Mouse (Mus musculus): ENCODE measurements around the gene Xrn1.

DNA sequence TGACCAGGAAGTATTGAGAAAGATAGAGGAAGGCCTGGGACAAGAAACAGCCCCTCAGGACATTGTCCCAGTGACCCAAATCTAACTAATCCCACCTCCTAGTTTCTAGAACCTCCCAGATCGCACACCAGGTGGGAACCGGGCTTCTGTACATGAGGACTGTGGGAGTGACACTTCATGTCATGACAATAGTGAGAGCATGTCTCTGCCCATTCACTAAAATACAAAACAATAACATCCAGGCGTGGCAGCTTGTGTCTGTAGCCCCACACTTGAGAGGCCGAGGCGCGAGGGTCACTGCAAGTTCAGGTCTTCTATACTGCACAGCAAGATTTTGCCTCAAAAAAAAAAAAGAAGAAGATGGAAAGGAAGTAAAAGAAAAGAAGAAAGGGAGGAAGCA, 25.3 kb downstream of the Xrn1 start:
- TF ChIP-seq POLR2A (IDR thresholded peaks at IDR 0.05; ENCODE audit: low read depth, low read length) = no peak
- TF ChIP-seq CTCF (IDR thresholded peaks at IDR 0.05; ENCODE audit: borderline replicate concordance, insufficient read depth, low read length) = no peak
